Mouse (Mus musculus) urinary bladder, postnatal 36 days (tissue): ENCODE measurements at regions not wholly inside any gene's neighbourhood (a gene's known extent, or its start where the extent isn't known, plus 50 kb on each side); places are given as distances from the start of the nearest gene placed in this dataset.

Experiments used
- DNase-seq, 2 experiments: peaks; one replicate each; pipeline ENCODE4 v3.0.0; 2022; ENCODE audit warnings: low spot score in 2 of 2, mixed read lengths in 1 of 2

GRCm38 (mm10) chr14:102461001-102461400 lies 521.4 kb downstream of the Kctd12 start:
- DNase-seq = no peak

- DNase-seq = no peak
Measured at GRCm38 (mm10) chr14:102439738-102440137, 542.7 kb downstream of the Kctd12 start.

GRCm38 (mm10) chr14:102403397-102404115 lies 578.9 kb downstream of the Kctd12 start:
- DNase-seq = no peak

- no peak for DNase-seq
Measured at GRCm38 (mm10) chr14:102402061-102402689, 580.3 kb downstream of the Kctd12 start.

GRCm38 (mm10) chr14:102396036-102396734 lies 586.3 kb downstream of the Kctd12 start:
- no peak for DNase-seq

GRCm38 (mm10) chr14:102392351-102392750 lies 590.1 kb downstream of the Kctd12 start:
- no peak for DNase-seq

GRCm38 (mm10) chr14:102372994-102373567 lies 609.4 kb downstream of the Kctd12 start:
- no peak for DNase-seq

- DNase-seq = no peak
Measured at GRCm38 (mm10) chr14:102361589-102361988, 620.8 kb downstream of the Kctd12 start.

GRCm38 (mm10) chr14:102329409-102329808 lies 599.7 kb downstream of the Lmo7 start:
- no peak for DNase-seq

- no peak for DNase-seq
Measured at GRCm38 (mm10) chr14:102306332-102306731, 576.6 kb downstream of the Lmo7 start.

- no peak for DNase-seq
Measured at GRCm38 (mm10) chr14:102302826-102303225, 573.1 kb downstream of the Lmo7 start.

GRCm38 (mm10) chr14:102300251-102300650 lies 570.5 kb downstream of the Lmo7 start:
- no peak for DNase-seq

- no peak for DNase-seq
Measured at GRCm38 (mm10) chr14:102291361-102291760, 561.6 kb downstream of the Lmo7 start.

GRCm38 (mm10) chr14:102250076-102250475 lies 520.3 kb downstream of the Lmo7 start:
- DNase-seq = no peak

GRCm38 (mm10) chr14:102248581-102248980 lies 518.8 kb downstream of the Lmo7 start:
- DNase-seq = no peak

- DNase-seq = no peak
Measured at GRCm38 (mm10) chr14:102248023-102248422, 518.3 kb downstream of the Lmo7 start.

- no peak for DNase-seq
Measured at GRCm38 (mm10) chr14:102243806-102244536, 514.2 kb downstream of the Lmo7 start.

- no peak for DNase-seq
Measured at GRCm38 (mm10) chr14:102216581-102217368, 487.0 kb downstream of the Lmo7 start.

- no peak for DNase-seq
Measured at GRCm38 (mm10) chr14:102215267-102215964, 485.7 kb downstream of the Lmo7 start.

GRCm38 (mm10) chr14:102212079-102212478 lies 482.3 kb downstream of the Lmo7 start:
- DNase-seq = no peak
